Mouse (Mus musculus): Measurements from ENCODE around the gene Snai3. TPM values are rescaled to one million over a fixed set of nuclear protein-coding genes. Genes with fewer than 3 reads are reported as not detected.

The Snai3 gene
- polyA plus RNA-seq, 1 experiment from 2014 or later = 0.34 TPM

DNA sequence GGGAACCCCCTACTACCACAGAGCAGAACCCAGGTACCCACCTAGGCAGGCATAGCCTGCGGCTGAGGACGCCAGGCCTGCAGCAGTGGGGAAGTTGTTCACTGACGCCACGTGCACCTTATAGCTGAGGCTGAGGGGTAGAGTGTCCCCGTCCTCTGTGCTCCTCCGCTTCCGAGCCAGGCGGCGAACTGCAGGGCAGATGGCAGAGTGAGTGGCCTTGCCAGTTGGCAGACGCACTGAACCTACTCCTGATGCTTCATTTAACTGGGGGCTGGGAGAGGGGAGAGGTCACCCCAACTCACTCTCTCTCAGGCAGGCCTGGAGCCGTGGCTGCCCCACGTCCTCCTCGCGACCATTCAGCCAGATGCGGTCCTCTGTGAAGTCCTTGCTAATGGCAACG lies 21.2 kb downstream of the Snai3 start:
- DNase-seq (ENCODE audit: low spot score) (no peak), ATAC-seq (replicated peaks; ENCODE audit: insufficient number of reproducible peaks, low FRiP score, low TSS enrichment, low read depth) (no peak)
- Histone ChIP-seq H3K4me1 (ENCODE audit: control insufficient read depth, insufficient read depth, low read length) (no peaks in the 10 kb centered on the region), H3K9ac (replicated peaks; ENCODE audit: low read length) (no peak overlapping the region), H3K4me2 (ENCODE audit: low read depth, low read length) (no peak overlapping the region), H3K4me3 (ENCODE audit: low read depth, low read length) (no peak overlapping the region), H3K27me3 (ENCODE audit: control insufficient read depth, insufficient read depth, low read length) (no peaks in the 10 kb centered on the region), H3K9me3 (replicated peaks; ENCODE audit: control insufficient read depth, low read length) (no peaks in the 10 kb centered on the region), H3K27ac (replicated peaks; ENCODE audit: low read depth, low read length) (no peak overlapping the region), H3K36me3 (replicated peaks; ENCODE audit: control insufficient read depth, insufficient read depth, low read depth, low read length) (peaks cover 3% of the 10 kb centered on the region)
- 92% methylated on average over 16 of the region's 16 CpGs for WGBS

GRCm38 (mm10) chr8:122437708-122438331 lies 22.7 kb downstream of the Snai3 start:
- Histone ChIP-seq H3K4me2 (ENCODE audit: low read depth, low read length) (no peak overlapping the region), H3K9ac (replicated peaks; ENCODE audit: low read length) (no peak overlapping the region), H3K9me3 (replicated peaks; ENCODE audit: control insufficient read depth, low read length) (no peaks in the 10 kb centered on the region), H3K4me1 (ENCODE audit: control insufficient read depth, insufficient read depth, low read length) (no peaks in the 10 kb centered on the region), H3K27ac (replicated peaks; ENCODE audit: low read depth, low read length) (no peak overlapping the region), H3K36me3 (replicated peaks; ENCODE audit: control insufficient read depth, insufficient read depth, low read depth, low read length) (peaks cover 3% of the 10 kb centered on the region), H3K27me3 (ENCODE audit: control insufficient read depth, insufficient read depth, low read length) (no peaks in the 10 kb centered on the region), H3K4me3 (ENCODE audit: low read depth, low read length) (no peak overlapping the region)
- 90% methylated on average over 13 of the region's 13 CpGs for WGBS
- DNase-seq (ENCODE audit: low spot score) (no peak), ATAC-seq (replicated peaks; ENCODE audit: insufficient number of reproducible peaks, low FRiP score, low TSS enrichment, low read depth) (no peak)

- peaks cover 3% of the 10 kb centered on the region for H3K36me3 ChIP-seq (replicated peaks; ENCODE audit: control insufficient read depth, insufficient read depth, low read depth, low read length)
- H3K9ac ChIP-seq (replicated peaks; ENCODE audit: low read length) = no peak overlapping the region
- no peaks in the 10 kb centered on the region; the same call in 1 of the 2 replicates for H3K4me1 ChIP-seq (ENCODE audit: control insufficient read depth, insufficient read depth, low read length)
- 86% methylated on average over 20 of the region's 20 CpGs for WGBS
- H3K27ac ChIP-seq (replicated peaks; ENCODE audit: low read depth, low read length) = no peak overlapping the region
- no peaks in the 10 kb centered on the region for H3K9me3 ChIP-seq (replicated peaks; ENCODE audit: control insufficient read depth, low read length)
- ATAC-seq (replicated peaks; ENCODE audit: insufficient number of reproducible peaks, low FRiP score, low TSS enrichment, low read depth) (no peak), DNase-seq (ENCODE audit: low spot score) (no peak)
- H3K27me3 ChIP-seq (ENCODE audit: control insufficient read depth, insufficient read depth, low read length) = no peaks in the 10 kb centered on the region
- no peak overlapping the region for H3K4me3 ChIP-seq (ENCODE audit: low read depth, low read length)
- no peak overlapping the region for H3K4me2 ChIP-seq (ENCODE audit: low read depth, low read length)
Observed at GRCm38 (mm10) chr8:122436586-122437125, 23.9 kb downstream of the Snai3 start.

- ATAC-seq (replicated peaks; ENCODE audit: insufficient number of reproducible peaks, low FRiP score, low TSS enrichment, low read depth) (no peak), DNase-seq (ENCODE audit: low spot score) (no peak)
- Histone ChIP-seq H3K27ac (replicated peaks; ENCODE audit: low read depth, low read length) (no peak overlapping the region), H3K36me3 (replicated peaks; ENCODE audit: control insufficient read depth, insufficient read depth, low read depth, low read length) (peaks cover 3% of the 10 kb centered on the region), H3K9me3 (replicated peaks; ENCODE audit: control insufficient read depth, low read length) (no peaks in the 10 kb centered on the region), H3K4me2 (ENCODE audit: low read depth, low read length) (no peak overlapping the region), H3K27me3 (ENCODE audit: control insufficient read depth, insufficient read depth, low read length) (no peaks in the 10 kb centered on the region), H3K9ac (replicated peaks; ENCODE audit: low read length) (no peak overlapping the region), H3K4me1 (ENCODE audit: control insufficient read depth, insufficient read depth, low read length) (no peaks in the 10 kb centered on the region; the same call in 1 of the 2 replicates), H3K4me3 (ENCODE audit: low read depth, low read length) (no peak overlapping the region)
- WGBS = 96% methylated on average over 9 of the region's 9 CpGs
Observed at GRCm38 (mm10) chr8:122436146-122436545, 24.4 kb downstream of the Snai3 start.

GRCm38 (mm10) chr8:122435375-122435774 lies 25.2 kb downstream of the Snai3 start:
- no peak for ATAC-seq (replicated peaks; ENCODE audit: insufficient number of reproducible peaks, low FRiP score, low TSS enrichment, low read depth)
- WGBS = 87% methylated on average over 6 of the region's 6 CpGs

DNA sequence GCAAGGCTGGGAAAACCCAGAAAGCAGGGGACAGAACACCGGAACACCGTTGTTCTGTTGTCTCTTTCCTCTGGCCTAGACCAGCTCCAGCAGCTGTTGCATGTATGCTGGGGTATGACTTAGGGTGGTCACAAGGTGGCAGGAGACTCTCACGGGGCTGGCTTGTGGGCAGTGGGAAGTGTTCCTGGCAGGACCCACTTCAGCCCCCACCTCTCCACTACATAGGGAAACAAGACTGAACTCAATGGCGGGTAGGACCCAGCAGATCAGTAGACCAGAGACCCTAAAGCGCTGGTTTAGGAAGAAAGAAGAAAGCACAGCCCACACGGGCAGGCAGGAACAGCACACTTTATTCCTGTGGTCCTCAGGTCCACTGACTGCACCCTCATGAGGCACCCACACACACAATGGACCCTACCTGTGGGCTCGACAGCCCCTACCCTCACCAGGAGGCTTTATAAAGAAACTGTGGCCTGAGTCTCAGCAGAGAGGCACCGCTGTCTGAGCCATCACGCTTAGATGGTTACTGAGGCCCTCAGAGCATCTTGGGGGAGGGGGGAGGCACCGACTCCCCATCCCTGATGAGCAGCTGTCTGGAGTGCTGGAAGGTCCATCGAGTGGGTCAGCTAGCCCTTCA lies 27.1 kb downstream of the Snai3 start:
- Histone ChIP-seq H3K27me3 (ENCODE audit: control insufficient read depth, insufficient read depth, low read length) (no peaks in the 10 kb centered on the region), H3K4me1 (ENCODE audit: control insufficient read depth, insufficient read depth, low read length) (no peaks in the 10 kb centered on the region; the same call in 1 of the 2 replicates), H3K27ac (replicated peaks; ENCODE audit: low read depth, low read length) (no peak overlapping the region), H3K9ac (replicated peaks; ENCODE audit: low read length) (no peak overlapping the region), H3K4me2 (ENCODE audit: low read depth, low read length) (no peak overlapping the region), H3K9me3 (replicated peaks; ENCODE audit: control insufficient read depth, low read length) (no peaks in the 10 kb centered on the region), H3K36me3 (replicated peaks; ENCODE audit: control insufficient read depth, insufficient read depth, low read depth, low read length) (peaks cover 3% of the 10 kb centered on the region), H3K4me3 (ENCODE audit: low read depth, low read length) (no peak overlapping the region)
- DNase-seq (ENCODE audit: low spot score) (no peak), ATAC-seq (replicated peaks; ENCODE audit: insufficient number of reproducible peaks, low FRiP score, low TSS enrichment, low read depth) (no peak; the same call in 1 of the 2 replicates)
- WGBS = 70% methylated on average over 11 of the region's 11 CpGs

More at GRCm38 (mm10) chr8:122435375-122435774, 25.2 kb downstream of the Snai3 start:
- no peak overlapping the region for H3K4me2 ChIP-seq (ENCODE audit: low read depth, low read length)
- no peak for DNase-seq (ENCODE audit: low spot score)
- no peak overlapping the region for H3K27ac ChIP-seq (replicated peaks; ENCODE audit: low read depth, low read length)
- H3K9me3 ChIP-seq (replicated peaks; ENCODE audit: control insufficient read depth, low read length) = no peaks in the 10 kb centered on the region
- peaks cover 3% of the 10 kb centered on the region for H3K36me3 ChIP-seq (replicated peaks; ENCODE audit: control insufficient read depth, insufficient read depth, low read depth, low read length)
- no peaks in the 10 kb centered on the region for H3K27me3 ChIP-seq (ENCODE audit: control insufficient read depth, insufficient read depth, low read length)
- no peak overlapping the region for H3K9ac ChIP-seq (replicated peaks; ENCODE audit: low read length)
- H3K4me3 ChIP-seq (ENCODE audit: low read depth, low read length) = no peak overlapping the region
- no peaks in the 10 kb centered on the region; the same call in 1 of the 2 replicates for H3K4me1 ChIP-seq (ENCODE audit: control insufficient read depth, insufficient read depth, low read length)

GRCm38 (mm10) chr8:122432443-122433268 lies 27.9 kb downstream of the Snai3 start, which contains the start of gene Cyba:
Gene Cyba (minus strand): TSS chr8:122432930.
- DNase-seq (ENCODE audit: low spot score) (peak; percentile 62), ATAC-seq (replicated peaks; ENCODE audit: insufficient number of reproducible peaks, low FRiP score, low TSS enrichment, low read depth) (peak; percentile 29; the same call in 1 of the 2 replicates)
- Histone ChIP-seq H3K4me2 (ENCODE audit: low read depth, low read length) (peak within 1 kb of the TSS; percentile 94), H3K27me3 (ENCODE audit: control insufficient read depth, insufficient read depth, low read length) (no peaks in the 10 kb centered on the region), H3K36me3 (replicated peaks; ENCODE audit: control insufficient read depth, insufficient read depth, low read depth, low read length) (peaks cover 3% of the 10 kb centered on the region), H3K4me3 (ENCODE audit: low read depth, low read length) (peak within 1 kb of the TSS; percentile 46), H3K27ac (replicated peaks; ENCODE audit: low read depth, low read length) (no peak within 1 kb of the TSS), H3K9me3 (replicated peaks; ENCODE audit: control insufficient read depth, low read length) (no peaks in the 10 kb centered on the region), H3K9ac (replicated peaks; ENCODE audit: low read length) (peak within 1 kb of the TSS; percentile 71), H3K4me1 (ENCODE audit: control insufficient read depth, insufficient read depth, low read length) (no peaks in the 10 kb centered on the region; the same call in 1 of the 2 replicates)
- WGBS = 6% methylated on average over 45 of the region's 45 CpGs

Measured in embryonic facial prominence, embryonic 11.5 days (tissue).